In the genomic region with DNA sequence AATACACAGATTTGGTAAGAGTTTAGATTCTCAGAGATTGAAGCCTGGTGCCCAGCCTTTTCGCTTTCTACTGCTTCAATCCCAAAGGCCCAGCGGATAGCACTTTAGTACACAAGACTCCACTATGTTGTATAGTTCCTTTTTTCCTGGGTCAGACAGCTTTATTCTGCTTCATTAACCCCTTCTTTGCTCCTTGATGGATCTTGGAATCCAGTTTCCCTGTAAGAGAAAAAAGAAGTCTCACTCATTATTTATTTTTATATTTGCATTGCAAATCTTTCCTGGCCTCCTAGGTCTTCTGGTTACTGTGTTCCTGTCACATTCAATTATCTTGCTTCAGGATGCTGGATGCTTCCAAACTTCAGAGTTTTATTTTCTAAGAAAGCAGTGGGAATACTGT, we compare ENCODE assay signal across 23 mouse cellular contexts. TPM values are rescaled to one million over a fixed set of nuclear protein-coding genes. Genes with fewer than 3 reads are reported as not detected.
DNase-seq lines count a peak whose midpoint lies in the region; ATAC-seq and TF ChIP-seq lines count a peak whose summit lies in the region.
"Had no signal": no experiment of that assay in that cellular context is flagged by ENCODE, and none has a peak within 500 bp of the region (broad histone marks: within the 10 kb centered on the region; RNA-seq: fewer than 3 reads in every experiment).

No protein-coding gene starts in this region.

- no peak overlapping the region for H3K4me3 ChIP-seq in hindbrain, embryonic 12.5 days
- H3K4me3 ChIP-seq in hindbrain, embryonic 10.5 days = no peak overlapping the region
- H3K4me3 ChIP-seq in forebrain, embryonic 11.5 days (ENCODE audit: low read depth, low read length) = no peak overlapping the region
- no peak overlapping the region for H3K4me3 ChIP-seq in midbrain, postnatal 0 days (ENCODE audit: low read depth, low read length)
- H3K4me3 ChIP-seq in liver, postnatal 0 days (ENCODE audit: low read depth, low read length) = no peak overlapping the region
- H3K4me3 ChIP-seq: embryonic facial prominence, embryonic 12.5 days; left cerebral cortex, adult 2 months; midbrain, embryonic 12.5 days had no signal

- WGBS in hindbrain, embryonic 12.5 days = 28% methylated on average over 2 of the region's 2 CpGs
- WGBS in hindbrain, embryonic 10.5 days = 30% methylated on average over 2 of the region's 2 CpGs
- 21% methylated on average over 2 of the region's 2 CpGs for WGBS in forebrain, embryonic 11.5 days
- 26% methylated on average over 2 of the region's 2 CpGs for WGBS in midbrain, postnatal 0 days
- 83% methylated on average over 2 of the region's 2 CpGs for WGBS in liver, postnatal 0 days (ENCODE audit: insufficient replicate concordance)

- peaks cover 5% of the 10 kb centered on the region; the same call in 1 of the 2 replicates for H3K36me3 ChIP-seq in hindbrain, embryonic 12.5 days
- peaks cover 17% of the 10 kb centered on the region for H3K36me3 ChIP-seq in hindbrain, embryonic 10.5 days
- no peaks in the 10 kb centered on the region for H3K36me3 ChIP-seq in forebrain, embryonic 11.5 days (ENCODE audit: control insufficient read depth, insufficient read depth, low read length)
- peaks cover 3% of the 10 kb centered on the region for H3K36me3 ChIP-seq in midbrain, postnatal 0 days (ENCODE audit: insufficient read depth, low read length)
- no peaks in the 10 kb centered on the region for H3K36me3 ChIP-seq in liver, postnatal 0 days (replicated peaks; ENCODE audit: insufficient read depth, low read length)

- no peak for TF ChIP-seq POLR2A in brain, embryonic 14.5 days (IDR thresholded peaks at IDR 0.05; ENCODE audit: borderline replicate concordance, extremely low read depth, insufficient read depth, insufficient read length, poor library complexity, severe bottlenecking)

- H3K4me2 ChIP-seq in hindbrain, embryonic 12.5 days (replicated peaks) = no peak overlapping the region
- H3K4me2 ChIP-seq in forebrain, embryonic 11.5 days (ENCODE audit: low read depth, low read length, severe bottlenecking) = peak overlapping the region; percentile 11; the same call in 1 of the 2 replicates
- H3K4me2 ChIP-seq in midbrain, postnatal 0 days (ENCODE audit: low read depth, low read length, poor library complexity, severe bottlenecking) = no peak overlapping the region
- H3K4me2 ChIP-seq in liver, postnatal 0 days (ENCODE audit: low read depth, low read length) = no peak overlapping the region
- H3K4me2 ChIP-seq: embryonic facial prominence, embryonic 12.5 days; hindbrain, embryonic 14.5 days; midbrain, embryonic 12.5 days had no signal

- 0 out of 2 replicates have a peak overlapping the region, but pooled peaks have one; percentile 64 for H3K27ac ChIP-seq in hindbrain, embryonic 12.5 days
- no peak overlapping the region; the same call in 1 of the 2 replicates for H3K27ac ChIP-seq in hindbrain, embryonic 10.5 days
- peak overlapping the region; percentile 37; the same call in 1 of the 2 replicates for H3K27ac ChIP-seq in forebrain, embryonic 11.5 days (ENCODE audit: low read depth, low read length)
- H3K27ac ChIP-seq in midbrain, postnatal 0 days (ENCODE audit: low read depth, low read length) = no peak overlapping the region
- no peak overlapping the region for H3K27ac ChIP-seq in liver, postnatal 0 days (ENCODE audit: low read depth)
- H3K27ac ChIP-seq: embryonic facial prominence, embryonic 12.5 days; left cerebral cortex, adult 2 months had no signal

- DNase-seq in hindbrain, embryonic 10.5 days (ENCODE audit: low spot score) = no peak
- peak; percentile 89 for DNase-seq in brain, embryonic 14.5 days (ENCODE audit: low read depth)
- DNase-seq in forebrain, embryonic 11.5 days (ENCODE audit: low spot score) = no peak
- DNase-seq in midbrain, postnatal 0 days (ENCODE audit: low spot score) = peak; percentile 9
- DNase-seq in spleen, adult 12 weeks (ENCODE audit: low spot score) = no peak
- no peak for DNase-seq in liver, postnatal 0 days
- DNase-seq: adrenal gland, postnatal 36 days; cerebellum, adult 18-20 months; cerebellum, postnatal 36 days; gastrocnemius, postnatal 14 days; kidney, adult 9 months; kidney, postnatal 4 days; layer of hippocampus, adult 9-11 months; left cerebral cortex, postnatal 4 days; liver; lung, adult 2 months; thymus, postnatal 4 days had no signal

- TF ChIP-seq CTCF in brain, embryonic 14.5 days (IDR thresholded peaks at IDR 0.05; ENCODE audit: borderline replicate concordance, extremely low read depth, insufficient read depth, insufficient read length) = no peak
- no peak for TF ChIP-seq CTCF in midbrain, postnatal 0 days (IDR thresholded peaks at IDR 0.05)
- TF ChIP-seq CTCF in liver, postnatal 0 days (IDR thresholded peaks at IDR 0.05; ENCODE audit: low read depth) = no peak

- ATAC-seq in hindbrain, embryonic 12.5 days (ENCODE audit: low FRiP score) = no peak
- peak; percentile 61; the same call in 1 of the 2 replicates for ATAC-seq in forebrain, embryonic 11.5 days (replicated peaks; ENCODE audit: low FRiP score)
- no peak for ATAC-seq in midbrain, postnatal 0 days (ENCODE audit: low FRiP score)
- ATAC-seq in liver, postnatal 0 days = no peak

- no peak for TF ChIP-seq EP300 in liver, postnatal 0 days (IDR thresholded peaks at IDR 0.05; ENCODE audit: low read depth)

- no peak overlapping the region for H3K9ac ChIP-seq in hindbrain, embryonic 12.5 days
- no peak overlapping the region for H3K9ac ChIP-seq in forebrain, embryonic 11.5 days (ENCODE audit: low read length)
- H3K9ac ChIP-seq in midbrain, postnatal 0 days (replicated peaks; ENCODE audit: low read length, poor library complexity, severe bottlenecking) = no peak overlapping the region
- no peak overlapping the region for H3K9ac ChIP-seq in liver, postnatal 0 days (replicated peaks)
- H3K9ac ChIP-seq: embryonic facial prominence, embryonic 12.5 days; hindbrain, embryonic 14.5 days; midbrain, embryonic 12.5 days had no signal

- peaks cover 32% of the 10 kb centered on the region for H3K4me1 ChIP-seq in hindbrain, embryonic 12.5 days
- peaks cover 63% of the 10 kb centered on the region for H3K4me1 ChIP-seq in hindbrain, embryonic 10.5 days (replicated peaks)
- H3K4me1 ChIP-seq in forebrain, embryonic 11.5 days (replicated peaks; ENCODE audit: control insufficient read depth, insufficient read depth, low read length) = peaks cover 19% of the 10 kb centered on the region
- 0 out of 2 replicates have a peak, but pooled peaks cover 3% of the 10 kb centered on the region for H3K4me1 ChIP-seq in midbrain, postnatal 0 days (ENCODE audit: insufficient read depth, low read length)
- H3K4me1 ChIP-seq in liver, postnatal 0 days (ENCODE audit: insufficient read depth) = peaks cover 18% of the 10 kb centered on the region

- no peaks in the 10 kb centered on the region for H3K9me3 ChIP-seq in hindbrain, embryonic 12.5 days (replicated peaks)
- no peaks in the 10 kb centered on the region for H3K9me3 ChIP-seq in hindbrain, embryonic 10.5 days
- H3K9me3 ChIP-seq in forebrain, embryonic 11.5 days (ENCODE audit: control insufficient read depth, low read length) = no peaks in the 10 kb centered on the region
- no peaks in the 10 kb centered on the region for H3K9me3 ChIP-seq in midbrain, postnatal 0 days (ENCODE audit: low read length)
- H3K9me3 ChIP-seq in liver, postnatal 0 days (ENCODE audit: low read length) = no peaks in the 10 kb centered on the region
- H3K9me3 ChIP-seq: embryonic facial prominence, embryonic 12.5 days; midbrain, embryonic 12.5 days had no signal

- H3K27me3 ChIP-seq in hindbrain, embryonic 12.5 days = no peaks in the 10 kb centered on the region
- 0 out of 2 replicates have a peak, but pooled peaks cover 4% of the 10 kb centered on the region for H3K27me3 ChIP-seq in hindbrain, embryonic 10.5 days (ENCODE audit: insufficient read depth, poor library complexity, severe bottlenecking)
- no peaks in the 10 kb centered on the region for H3K27me3 ChIP-seq in forebrain, embryonic 11.5 days (ENCODE audit: control insufficient read depth, insufficient read depth, low read length)
- H3K27me3 ChIP-seq in midbrain, postnatal 0 days (ENCODE audit: insufficient read depth, low read length) = no peaks in the 10 kb centered on the region
- H3K27me3 ChIP-seq in liver, postnatal 0 days (ENCODE audit: insufficient read depth, low read length) = no peaks in the 10 kb centered on the region
- H3K27me3 ChIP-seq: CH12.LX; embryonic facial prominence, embryonic 12.5 days had no signal

RNA-seq across cellular contexts. Expression of a gene that starts 5.9 kb away (rescaled TPM):
- 11.3 and 14.0 TPM in 2 replicates for polyA plus RNA-seq in hindbrain, embryonic 12.5 days (2016; fragmentation: Nextera tagmentation; extraction: Ambion mirVana)
- polyA plus RNA-seq in hindbrain, embryonic 10.5 days (2016; fragmentation: Nextera tagmentation; extraction: Ambion mirVana) = 6.8 and 9.2 TPM in 2 replicates
- polyA plus RNA-seq in brain, embryonic 14.5 days (2012; rRNA removed) = 17.9 and 35.4 TPM in 2 replicates
- polyA plus RNA-seq in forebrain, embryonic 11.5 days (2014; fragmentation: Nextera tagmentation; extraction: Ambion mirVana) = 12.3 and 12.9 TPM in 2 replicates
- total RNA-seq in midbrain, postnatal 0 days (2014; rRNA removed) = 11.2 and 11.8 TPM in 2 replicates
- 4.5 and 5.4 TPM in 2 replicates for polyA plus RNA-seq in midbrain, postnatal 0 days (2015; fragmentation: Nextera tagmentation; extraction: Ambion mirVana)
- 2.0 and 2.8 TPM in 2 replicates for polyA plus RNA-seq in liver, postnatal 0 days (2015; fragmentation: Nextera tagmentation; extraction: Ambion mirVana)

RNA-seq across cellular contexts. Expression of a gene that starts 56.8 kb away (rescaled TPM):
- 117 and 128 TPM in 2 replicates for polyA plus RNA-seq in hindbrain, embryonic 12.5 days (2016; fragmentation: Nextera tagmentation; extraction: Ambion mirVana)
- 187 and 280 TPM in 2 replicates for polyA plus RNA-seq in hindbrain, embryonic 10.5 days (2016; fragmentation: Nextera tagmentation; extraction: Ambion mirVana)
- 27.5 and 37.6 TPM in 2 replicates for polyA plus RNA-seq in brain, embryonic 14.5 days (2012; rRNA removed)
- 264 and 318 TPM in 2 replicates for polyA plus RNA-seq in forebrain, embryonic 11.5 days (2014; fragmentation: Nextera tagmentation; extraction: Ambion mirVana)
- 6.3 and 9.4 TPM in 2 replicates for total RNA-seq in midbrain, postnatal 0 days (2014; rRNA removed)
- polyA plus RNA-seq in midbrain, postnatal 0 days (2015; fragmentation: Nextera tagmentation; extraction: Ambion mirVana) = 6.7 and 8.2 TPM in 2 replicates
- polyA plus RNA-seq in liver, postnatal 0 days (2015; fragmentation: Nextera tagmentation; extraction: Ambion mirVana) = 55.8 and 61.7 TPM in 2 replicates
- total RNA-seq: left cerebral cortex, adult 2 months had no signal

Comparison
In these comparisons a context has a peak if more than half of its experiments do, and no peak if none do; other contexts are left out.
1. H3K27ac ChIP-seq: peak in hindbrain, embryonic 12.5 days (single experiment) and forebrain, embryonic 11.5 days (single experiment); none in hindbrain, embryonic 10.5 days (single experiment), midbrain, postnatal 0 days (single experiment) and liver, postnatal 0 days (single experiment).
2. DNase-seq: peak in brain, embryonic 14.5 days (single experiment) and midbrain, postnatal 0 days (single experiment); none in hindbrain, embryonic 10.5 days (single experiment), forebrain, embryonic 11.5 days (single experiment), spleen, adult 12 weeks (single experiment) and liver, postnatal 0 days (single experiment).